Mouse (Mus musculus): Measurements from ENCODE around the gene Cdh24.

DNA sequence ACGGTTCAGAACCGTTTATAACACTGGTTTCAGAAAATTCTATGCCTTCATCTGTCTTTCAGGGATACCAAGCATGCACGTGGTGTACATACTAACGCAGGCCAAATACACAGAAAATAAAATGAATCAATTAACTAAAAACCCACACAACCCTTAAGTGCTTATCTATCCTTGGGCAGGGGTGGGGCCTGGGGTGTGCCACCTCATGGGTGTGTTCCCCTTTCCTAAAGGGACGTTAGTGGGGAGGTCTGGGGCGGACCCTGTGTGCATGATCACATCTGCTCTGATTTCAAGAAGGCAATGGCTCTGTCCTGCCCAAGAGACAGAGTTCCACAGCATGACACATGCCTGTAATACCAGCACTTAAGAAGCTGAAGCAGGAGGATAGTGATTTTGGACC is 17.8 kb downstream of the Cdh24 start:
- TF ChIP-seq TAL1 (IDR thresholded peaks at IDR 0.05; ENCODE audit: low read length) (no peak), GATA1 (IDR thresholded peaks at IDR 0.05; ENCODE audit: low read length) (no peak)
